Mouse (Mus musculus): ENCODE measurements around the gene Btbd9.

DNA sequence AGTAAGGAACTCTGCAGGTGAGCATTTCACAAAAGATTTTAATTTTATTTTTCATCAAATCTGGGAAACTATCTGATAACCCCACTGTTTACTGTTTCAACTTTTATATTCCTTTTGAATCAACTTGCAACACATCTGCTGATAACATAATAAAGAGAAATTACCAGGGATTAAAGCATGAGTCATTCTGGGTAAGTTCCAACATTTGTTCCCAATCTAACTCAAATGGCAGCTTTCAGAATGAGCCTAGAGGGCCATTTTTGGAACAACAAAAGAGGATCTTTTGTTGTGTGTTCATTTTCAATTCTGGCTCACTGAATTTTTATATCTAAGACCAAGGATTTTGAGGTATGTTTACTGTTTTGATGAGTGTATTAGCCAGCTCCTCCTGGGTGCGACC, 185.1 kb downstream of the Btbd9 start:
- no peak for TF ChIP-seq POLR2A (IDR thresholded peaks at IDR 0.05; ENCODE audit: low read depth, low read length)
- no peak for TF ChIP-seq CTCF (IDR thresholded peaks at IDR 0.05; ENCODE audit: extremely low read depth, insufficient read depth, insufficient read length, insufficient replicate concordance)
